Mouse (Mus musculus) CH12.LX (cell line): Measurements from ENCODE around the gene Ppp2r5d. TPM values are rescaled to one million over a fixed set of nuclear protein-coding genes. Genes with fewer than 3 reads are reported as not detected.
A peak's percentile ranks its signal among the peaks of the same experiment; 100 is the strongest.

Experiments used
- DNase-seq: peaks from one replicate; pipeline ENCODE4 v3.0.0-alpha.2; 2013; ENCODE audit errors: extremely low read depth
- H3K27ac ChIP-seq: 2 replicates; pipeline ENCODE4 v1.5.1; 2012; ENCODE audit warnings: low read depth, mild to moderate bottlenecking, control low read depth, moderate library complexity; ENCODE audit not compliant: insufficient read depth
- H3K27me3 ChIP-seq: replicated peaks from 2 replicates; pipeline ENCODE3; 2012; ENCODE audit warnings: inconsistent platforms
- H3K36me3 ChIP-seq, 2 experiments: replicated peaks in 1 of 2; 2 replicates each; pipeline versions ENCODE3 to v1.6.1; 2012; ENCODE audit warnings: inconsistent platforms in 1 of 2, low read length in 1 of 2, mild to moderate bottlenecking in 1 of 2, mixed read lengths in 1 of 2, moderate library complexity in 1 of 2; ENCODE audit not compliant: control insufficient read depth in 1 of 2, insufficient read depth in 1 of 2
- H3K4me1 ChIP-seq, 2 experiments: 2 replicates each; pipeline ENCODE4 v1.6.1; 2012; ENCODE audit warnings: inconsistent platforms in 1 of 2, moderate library complexity in 1 of 2; ENCODE audit not compliant: insufficient read depth in 2 of 2, control insufficient read depth in 1 of 2
- H3K4me2 ChIP-seq: 2 replicates; pipeline ENCODE4 v1.6.1; 2012; ENCODE audit warnings: low read depth, mild to moderate bottlenecking, control low read depth; ENCODE audit not compliant: poor library complexity, insufficient read depth, severe bottlenecking
- H3K4me3 ChIP-seq, 3 experiments: fragments of 150-350 bp in 1 of 3; sonication (generic) in 1 of 3; replicated peaks in 1 of 3; 2 replicates each; pipeline versions ENCODE3 to v1.5.1; 2011 to 2012; ENCODE audit warnings: low read depth in 2 of 3, low read length in 2 of 3, mild to moderate bottlenecking in 2 of 3, moderate library complexity in 2 of 3, control low read depth in 1 of 3, improper control_type of control experiment in 1 of 3, inconsistent platforms in 1 of 3, mixed read lengths in 1 of 3; ENCODE audit not compliant: poor library complexity in 1 of 3
- H3K79me2 ChIP-seq: replicated peaks from 2 replicates; pipeline ENCODE4 v1.6.1; 2012; ENCODE audit warnings: mild to moderate bottlenecking, moderate library complexity; ENCODE audit not compliant: control insufficient read depth, poor library complexity, insufficient read depth, severe bottlenecking; ENCODE audit errors: extremely low read depth
- H3K9ac ChIP-seq: 2 replicates; pipeline ENCODE4 v1.6.1; 2012; ENCODE audit warnings: low read depth, mild to moderate bottlenecking, control low read depth, moderate library complexity; ENCODE audit not compliant: insufficient read depth
- H3K9me3 ChIP-seq: replicated peaks from 2 replicates; pipeline ENCODE3; 2012; ENCODE audit warnings: low read length, inconsistent platforms, mixed read lengths
- BHLHE40 ChIP-seq: IDR thresholded peaks from 2 replicates; pipeline ENCODE4 v1.6.1; 2011; ENCODE audit warnings: mild to moderate bottlenecking, low read depth, low read length, improper control_type of control experiment
- CHD1 ChIP-seq: IDR thresholded peaks from 2 replicates; pipeline ENCODE4 v1.6.1; 2012; ENCODE audit warnings: low read depth, low read length, improper control_type of control experiment, inconsistent platforms
- CHD2 ChIP-seq: IDR thresholded peaks from 2 replicates; pipeline ENCODE4 v1.6.1; 2011; ENCODE audit warnings: low read length, improper control_type of control experiment
- CTCF ChIP-seq, 2 experiments: IDR thresholded peaks in 1 of 2; conservative IDR thresholded peaks in 1 of 2; 2 replicates each; pipeline ENCODE4 v1.5.1; 2011 to 2012; ENCODE audit warnings: low read depth in 2 of 2, low read length in 2 of 2, improper control_type of control experiment in 1 of 2, inconsistent platforms in 1 of 2, mild to moderate bottlenecking in 1 of 2, moderate library complexity in 1 of 2
- E2F4 ChIP-seq: IDR thresholded peaks from 2 replicates; pipeline ENCODE4 v1.6.1; 2011; ENCODE audit warnings: low read depth, low read length, improper control_type of control experiment; ENCODE audit not compliant: insufficient replicate concordance
- ELF1 ChIP-seq: IDR thresholded peaks from 2 replicates; pipeline ENCODE4 v1.6.1; 2014; ENCODE audit warnings: low read depth, mild to moderate bottlenecking, inconsistent platforms, low read length, improper control_type of control experiment
- EP300 ChIP-seq: IDR thresholded peaks from 2 replicates; pipeline ENCODE4 v1.6.1; 2011; ENCODE audit warnings: low read length, improper control_type of control experiment
- ETS1 ChIP-seq: conservative IDR thresholded peaks from 2 replicates; pipeline ENCODE4 v1.6.1; 2012; ENCODE audit warnings: low read depth, mild to moderate bottlenecking, inconsistent platforms, low read length, improper control_type of control experiment, moderate library complexity
- GABPA ChIP-seq: IDR thresholded peaks from 2 replicates; pipeline ENCODE4 v1.6.1; 2012; ENCODE audit warnings: low read depth, low read length, improper control_type of control experiment, inconsistent platforms; ENCODE audit not compliant: insufficient replicate concordance
- HCFC1 ChIP-seq: IDR thresholded peaks from 2 replicates; pipeline ENCODE4 v1.6.1; 2012; ENCODE audit warnings: low read depth, mild to moderate bottlenecking, inconsistent platforms, low read length, improper control_type of control experiment
- IRF4 ChIP-seq: IDR thresholded peaks from 2 replicates; pipeline ENCODE4 v1.6.1; 2014; ENCODE audit warnings: low read depth, mild to moderate bottlenecking, inconsistent platforms, low read length, improper control_type of control experiment
- JUN ChIP-seq: IDR thresholded peaks from 2 replicates; pipeline ENCODE4 v1.6.1; 2011; ENCODE audit warnings: low read depth, mild to moderate bottlenecking, low read length, improper control_type of control experiment, moderate library complexity; ENCODE audit not compliant: insufficient read depth
- JUND ChIP-seq: conservative IDR thresholded peaks from 2 replicates; pipeline ENCODE4 v1.6.1; 2011; ENCODE audit warnings: low read depth, low read length, improper control_type of control experiment
- KAT2A ChIP-seq: IDR thresholded peaks from 2 replicates; pipeline ENCODE4 v1.6.1; 2012; ENCODE audit warnings: low read length, improper control_type of control experiment, inconsistent platforms; ENCODE audit not compliant: insufficient replicate concordance
- MAFK ChIP-seq: IDR thresholded peaks from 2 replicates; pipeline ENCODE4 v1.6.1; 2011; ENCODE audit warnings: low read length, improper control_type of control experiment; ENCODE audit not compliant: insufficient replicate concordance
- MAX ChIP-seq: IDR thresholded peaks from 2 replicates; pipeline ENCODE4 v1.6.1; 2011; ENCODE audit warnings: low read length, improper control_type of control experiment
- MAZ ChIP-seq: IDR thresholded peaks from 2 replicates; pipeline ENCODE4 v1.6.1; 2012; ENCODE audit warnings: low read depth, mild to moderate bottlenecking, inconsistent platforms, low read length, improper control_type of control experiment, moderate library complexity
- MEF2A ChIP-seq: IDR thresholded peaks from 2 replicates; pipeline ENCODE4 v1.6.1; 2014; ENCODE audit warnings: low read depth, mild to moderate bottlenecking, inconsistent platforms, low read length, improper control_type of control experiment, borderline replicate concordance
- MXI1 ChIP-seq: IDR thresholded peaks from 2 replicates; pipeline ENCODE4 v1.6.1; 2011; ENCODE audit warnings: mild to moderate bottlenecking, low read depth, low read length, improper control_type of control experiment
- MYC ChIP-seq: IDR thresholded peaks from 2 replicates; pipeline ENCODE4 v1.6.1; 2011; ENCODE audit warnings: low read depth, mild to moderate bottlenecking, improper control_type of control experiment, low read length
- NELFE ChIP-seq: IDR thresholded peaks from 2 replicates; pipeline ENCODE4 v1.6.1; 2011; ENCODE audit warnings: low read depth, low read length, improper control_type of control experiment
- NRF1 ChIP-seq: IDR thresholded peaks from 2 replicates; pipeline ENCODE4 v1.6.1; 2014; ENCODE audit warnings: low read depth, mild to moderate bottlenecking, inconsistent platforms, low read length, improper control_type of control experiment, moderate library complexity
- PAX5 ChIP-seq: IDR thresholded peaks from 2 replicates; pipeline ENCODE4 v1.6.1; 2012; ENCODE audit warnings: low read length, inconsistent platforms, mixed read lengths
- POLR2A ChIP-seq: IDR thresholded peaks from 2 replicates; pipeline ENCODE4 v1.6.1; 2011; ENCODE audit warnings: low read depth, mild to moderate bottlenecking, improper control_type of control experiment, low read length
- POLR2AphosphoS2 ChIP-seq: IDR thresholded peaks from 2 replicates; pipeline ENCODE4 v1.6.1; 2011; ENCODE audit warnings: low read depth, low read length, improper control_type of control experiment
- RAD21 ChIP-seq: IDR thresholded peaks from 2 replicates; pipeline ENCODE4 v1.6.1; 2011; ENCODE audit warnings: low read depth, mild to moderate bottlenecking, low read length, improper control_type of control experiment, moderate library complexity
- RCOR1 ChIP-seq: conservative IDR thresholded peaks from 2 replicates; pipeline ENCODE4 v1.6.1; 2012; ENCODE audit warnings: low read depth, mild to moderate bottlenecking, inconsistent platforms, low read length, improper control_type of control experiment
- SIN3A ChIP-seq: IDR thresholded peaks from 2 replicates; pipeline ENCODE4 v1.6.1; 2012; ENCODE audit warnings: low read length, improper control_type of control experiment, inconsistent platforms
- SMC3 ChIP-seq: IDR thresholded peaks from 2 replicates; pipeline ENCODE4 v1.6.1; 2011; ENCODE audit warnings: low read depth, low read length, improper control_type of control experiment
- TBP ChIP-seq: conservative IDR thresholded peaks from 2 replicates; pipeline ENCODE4 v1.6.1; 2011; ENCODE audit warnings: low read depth, low read length, improper control_type of control experiment
- TCF12 ChIP-seq: IDR thresholded peaks from 2 replicates; pipeline ENCODE4 v1.6.1; 2014; ENCODE audit warnings: low read depth, mild to moderate bottlenecking, inconsistent platforms, low read length, improper control_type of control experiment
- UBTF ChIP-seq: IDR thresholded peaks from 2 replicates; pipeline ENCODE4 v1.6.1; 2012; ENCODE audit warnings: low read depth, mild to moderate bottlenecking, inconsistent platforms, low read length, improper control_type of control experiment, moderate library complexity
- USF1 ChIP-seq: IDR thresholded peaks from 2 replicates; pipeline ENCODE4 v1.6.1; 2014; ENCODE audit warnings: low read depth, mild to moderate bottlenecking, inconsistent platforms, low read length, improper control_type of control experiment
- USF2 ChIP-seq: conservative IDR thresholded peaks from 2 replicates; pipeline ENCODE4 v1.6.1; 2011; ENCODE audit warnings: low read depth, low read length, improper control_type of control experiment
- ZC3H11A ChIP-seq: IDR thresholded peaks from 2 replicates; pipeline ENCODE4 v1.6.1; 2012; ENCODE audit warnings: low read depth, mild to moderate bottlenecking, inconsistent platforms, low read length, improper control_type of control experiment
- ZKSCAN1 ChIP-seq: IDR thresholded peaks from 2 replicates; pipeline ENCODE4 v1.6.1; 2012; ENCODE audit warnings: low read depth, inconsistent platforms, low read length, improper control_type of control experiment, borderline replicate concordance
- ZMIZ1 ChIP-seq: IDR thresholded peaks from 2 replicates; pipeline ENCODE4 v1.6.1; 2012; ENCODE audit warnings: low read depth, mild to moderate bottlenecking, inconsistent platforms, low read length, improper control_type of control experiment
- ZNF384 ChIP-seq: IDR thresholded peaks from 2 replicates; pipeline ENCODE4 v1.6.1; 2012; ENCODE audit warnings: low read depth, low read length, improper control_type of control experiment, inconsistent platforms
- dilution Hi-C: fragments of 300-500 bp; cut with MboI; formaldehyde crosslinking; loops from 2 replicates; pipeline ENCODE4 v1.14.3; 2020; ENCODE audit warnings: low sequenced_read_pairs; ENCODE audit not compliant: extremely low pct_unique_long_range_greater_than_20kb, extremely low pct_ligation_motif_present
- in situ Hi-C: fragments of 300-500 bp; cut with MboI; formaldehyde crosslinking; loops from 3 replicates; pipeline ENCODE4 v1.14.3; 2019; ENCODE audit warnings: low sequenced_read_pairs, low pct_ligation_motif_present, low pct_unique_long_range_greater_than_20kb, mixed read lengths
- polyA plus RNA-seq: library from polyadenylated mRNA; unstranded; fragments of >175 nt; gene quantifications from 2 replicates; pipeline ENCODE4 v1.2.1, GENCODE M21; 2012; ENCODE audit warnings: low read depth; ENCODE audit not compliant: insufficient read length
- total RNA-seq, 2 experiments: library from RNA; depleted of rRNA; stranded (reverse); fragments of 300-350 nt in 1 of 2; fragments of >200 nt in 1 of 2; gene quantifications; 2 replicates each; pipeline ENCODE4 v1.2.3; 2012 to 2014

Gene Ppp2r5d
- total and polyA plus RNA-seq, 3 experiments, result 56.2 to 75.4 (median 57.7) TPM

GRCm38 (mm10) chr17:46650232-46651031 is 54.5 kb downstream of the Ppp2r5d start, which contains the start of gene Cul7:
TSS of gene Cul7 (plus strand) at chr17:46650337.
- dilution Hi-C loops (no loop called here), in situ Hi-C loops (loop anchor here (5.0 kb wide), 2 partner anchors 62 to 122 kb away; partner anchors contain the start of genes 2310039H08Rik and Pex6)
- Histone ChIP-seq H3K27ac (peak within 1 kb of the TSS; percentile 64), H3K9me3 (peaks cover 5% of the 10 kb centered on the region)
- TF ChIP-seq NELFE, result peak; percentile 95
- no peak for TF ChIP-seq EP300
- TF ChIP-seq USF2, result no peak
- TF ChIP-seq MAFK, result no peak
- TF ChIP-seq RAD21, result no peak
- TF ChIP-seq TCF12, result peak; percentile 71; the same call in 1 of the 2 replicates
- peak; percentile 17 for TF ChIP-seq SIN3A
- peak; percentile 60 for TF ChIP-seq HCFC1
- TF ChIP-seq ZMIZ1, result peak; percentile 74; the same call in 1 of the 2 replicates
- TF ChIP-seq SMC3, result no peak
- no peak for TF ChIP-seq USF1
- no peak for TF ChIP-seq E2F4
- no peak for TF ChIP-seq RCOR1
- no peak for TF ChIP-seq ZC3H11A
- peak; percentile 92 for TF ChIP-seq NRF1
- no peak; the same call in 1 of the 2 replicates for TF ChIP-seq IRF4
- peak; percentile 26; the same call in 1 of the 2 replicates for TF ChIP-seq MAX
- no peak for TF ChIP-seq CTCF (conservative IDR thresholded peaks at IDR 0.05 in 1 of 2, IDR thresholded peaks at IDR 0.05 in 1 of 2; ENCODE audit: low read depth in 2 of 2, low read length in 2 of 2)
- no peak for TF ChIP-seq CHD2
- no peak for TF ChIP-seq JUND
- no peak for TF ChIP-seq ZNF384
- peak; percentile 77 for TF ChIP-seq TBP
- no peak for TF ChIP-seq GABPA
- TF ChIP-seq MXI1, result peak; percentile 73
- no peak for TF ChIP-seq PAX5
- TF ChIP-seq KAT2A, result 0 out of 2 replicates have a peak, but pooled peaks have one; percentile 20
- TF ChIP-seq UBTF, result no peak
- TF ChIP-seq ELF1, result peak; percentile 78
- no peak for TF ChIP-seq JUN
- TF ChIP-seq ETS1, result no peak
- no peak; the same call in 1 of the 2 replicates for TF ChIP-seq BHLHE40
- peak; percentile 80; the same call in 1 of the 2 replicates for TF ChIP-seq POLR2AphosphoS2
- no peak for TF ChIP-seq CHD1
- TF ChIP-seq MEF2A, result no peak
- TF ChIP-seq MYC, result no peak
- peak; percentile 51; the same call in 1 of the 2 replicates for TF ChIP-seq MAZ
- TF ChIP-seq POLR2A, result peak; percentile 95
- TF ChIP-seq ZKSCAN1, result no peak
- TF ChIP-seq, all 38 proteins: peak for 14
- Histone ChIP-seq H3K4me2 (peak within 1 kb of the TSS; percentile 30), H3K4me3 (peak within 1 kb of the TSS; percentile 79 to 88 (median 84)), H3K36me3 (peaks cover 40 to 60% of the 10 kb centered on the region in 2 experiments), H3K9ac (peak within 1 kb of the TSS; percentile 95), H3K27me3 (no peaks in the 10 kb centered on the region), H3K79me2 (peaks cover 28% of the 10 kb centered on the region), H3K4me1 (peaks cover 9 to 50% of the 10 kb centered on the region in 2 experiments)
- DNase-seq, result peak; percentile 89
